Mouse (Mus musculus): ENCODE data around the gene Gpa33. TPM values are rescaled to one million over a fixed set of nuclear protein-coding genes. Genes with fewer than 3 reads are reported as not detected.
A peak's percentile ranks its signal among the peaks of the same experiment; 100 is the strongest.

The Gpa33 gene
- total RNA-seq, 2 experiments from 2014 or later, result not detected

GRCm38 (mm10) chr1:166155113-166155494 lies 25.1 kb downstream of the Gpa33 start:
- DNase-seq (ENCODE audit: low spot score in 2 of 2), result no peak
- intact Hi-C loops (cut with DNase I), result no loop called here

- DNase-seq (ENCODE audit: low spot score in 2 of 2), result no peak
Observed at GRCm38 (mm10) chr1:166157712-166158111, 27.7 kb downstream of the Gpa33 start.

GRCm38 (mm10) chr1:166158664-166159063 lies 28.6 kb downstream of the Gpa33 start:
- intact Hi-C loops (cut with DNase I), result no loop called here
- DNase-seq (ENCODE audit: low spot score in 2 of 2), result no peak

More at GRCm38 (mm10) chr1:166157712-166158111, 27.7 kb downstream of the Gpa33 start:
- intact Hi-C loops (cut with DNase I), result no loop called here

GRCm38 (mm10) chr1:166160111-166160510 lies 30.1 kb downstream of the Gpa33 start:
- no peak for DNase-seq (ENCODE audit: low spot score in 2 of 2)
- intact Hi-C loops (cut with DNase I), result loop anchor here (1.0 to 5.0 kb wide), 3 partner anchors 92 to 202 kb away; partner anchors contain the start of gene Ildr2

GRCm38 (mm10) chr1:166160569-166161445 lies 30.8 kb downstream of the Gpa33 start:
- DNase-seq (ENCODE audit: low spot score in 2 of 2), result peak; percentile 55 to 85
- intact Hi-C loops (cut with DNase I), result loop anchor here (1.0 to 5.0 kb wide), 3 partner anchors 91 to 201 kb away; partner anchors contain the start of gene Ildr2

- DNase-seq (ENCODE audit: low spot score in 2 of 2), result no peak
- intact Hi-C loops (cut with DNase I), result loop anchor here (5.0 kb wide), 2 partner anchors 88 to 198 kb away; partner anchors contain the start of gene Ildr2
Observed at GRCm38 (mm10) chr1:166164580-166164979, 34.5 kb downstream of the Gpa33 start.

GRCm38 (mm10) chr1:166165159-166165558 lies 35.1 kb downstream of the Gpa33 start:
- DNase-seq (ENCODE audit: low spot score in 2 of 2), result no peak
- intact Hi-C loops (cut with DNase I), result no loop called here

- intact Hi-C loops (cut with DNase I), result no loop called here
- no peak for DNase-seq (ENCODE audit: low spot score in 2 of 2)
Observed at GRCm38 (mm10) chr1:166167405-166167804, 37.4 kb downstream of the Gpa33 start.

GRCm38 (mm10) chr1:166168017-166168416 lies 38.0 kb downstream of the Gpa33 start:
- no peak for DNase-seq (ENCODE audit: low spot score in 2 of 2)
- intact Hi-C loops (cut with DNase I), result no loop called here

GRCm38 (mm10) chr1:166169713-166170112 lies 39.7 kb downstream of the Gpa33 start:
- intact Hi-C loops (cut with DNase I), result no loop called here
- no peak for DNase-seq (ENCODE audit: low spot score in 2 of 2)

- no peak for DNase-seq (ENCODE audit: low spot score in 2 of 2)
- intact Hi-C loops (cut with DNase I), result no loop called here
Observed at GRCm38 (mm10) chr1:166170852-166171251, 40.8 kb downstream of the Gpa33 start.

- intact Hi-C loops (cut with DNase I), result no loop called here
- DNase-seq (ENCODE audit: low spot score in 2 of 2), result no peak
Observed at GRCm38 (mm10) chr1:166172992-166173391, 43.0 kb downstream of the Gpa33 start.

GRCm38 (mm10) chr1:166173621-166174020 lies 43.6 kb downstream of the Gpa33 start:
- intact Hi-C loops (cut with DNase I), result no loop called here
- DNase-seq (ENCODE audit: low spot score in 2 of 2), result no peak

- DNase-seq (ENCODE audit: low spot score in 2 of 2), result no peak
- intact Hi-C loops (cut with DNase I), result loop anchor here (5.0 kb wide), 1 partner anchor 76 kb away; no protein-coding TSS in a partner anchor
Observed at GRCm38 (mm10) chr1:166181510-166181909, 51.5 kb downstream of the Gpa33 start.

- DNase-seq (ENCODE audit: low spot score in 2 of 2), result peak in 1 of 2 experiments; percentile 34
Observed at GRCm38 (mm10) chr1:166182952-166183627, 53.1 kb downstream of the Gpa33 start.

GRCm38 (mm10) chr1:166184391-166185229 lies 54.6 kb downstream of the Gpa33 start:
- DNase-seq (ENCODE audit: low spot score in 2 of 2), result peak in 1 of 2 experiments; percentile 35
- intact Hi-C loops (cut with DNase I), result loop anchor here (5.0 kb wide), 1 partner anchor 73 kb away; no protein-coding TSS in a partner anchor

More at GRCm38 (mm10) chr1:166182952-166183627, 53.1 kb downstream of the Gpa33 start:
- intact Hi-C loops (cut with DNase I), result loop anchor here (5.0 kb wide), 1 partner anchor 74 kb away; no protein-coding TSS in a partner anchor

- intact Hi-C loops (cut with DNase I), result no loop called here
- DNase-seq (ENCODE audit: low spot score in 2 of 2), result no peak
Observed at GRCm38 (mm10) chr1:166185357-166185756, 55.3 kb downstream of the Gpa33 start.

- intact Hi-C loops (cut with DNase I), result no loop called here
Observed at GRCm38 (mm10) chr1:166189821-166190220, 59.8 kb downstream of the Gpa33 start.

GRCm38 (mm10) chr1:166204171-166204570 lies 74.1 kb downstream of the Gpa33 start:
- intact Hi-C loops (cut with DNase I), result no loop called here
- DNase-seq (ENCODE audit: low spot score in 2 of 2), result no peak

More at GRCm38 (mm10) chr1:166189821-166190220, 59.8 kb downstream of the Gpa33 start:
- DNase-seq (ENCODE audit: low spot score in 2 of 2), result no peak
